Mouse (Mus musculus) lung, embryonic 16.5 days (tissue): ENCODE data around the gene Pxmp2. TPM values are rescaled to one million over a fixed set of nuclear protein-coding genes. Genes with fewer than 3 reads are reported as not detected.
A peak's percentile ranks its signal among the peaks of the same experiment; 100 is the strongest.

Source experiments
- ATAC-seq: fragments of 200-750 bp; cut with Nextera tagmentation; 2 replicates; pipeline ENCODE4 v1.8.0; 2017; ENCODE audit warnings: low read depth, mild to moderate bottlenecking, moderate library complexity
- H3K27ac ChIP-seq: fragments of 300-500 bp; sonication (generic); 2 replicates; pipeline ENCODE4 v1.5.1; 2014; ENCODE audit warnings: mild to moderate bottlenecking, control low read depth, low read length
- H3K27me3 ChIP-seq: fragments of 300-500 bp; sonication (generic); 2 replicates; pipeline ENCODE4 v1.6.1; 2014; ENCODE audit warnings: low read depth, low read length, mixed read lengths; ENCODE audit not compliant: control insufficient read depth, insufficient read depth
- H3K36me3 ChIP-seq: fragments of 300-500 bp; sonication (generic); 2 replicates; pipeline ENCODE4 v1.6.1; 2014; ENCODE audit warnings: low read length; ENCODE audit not compliant: control insufficient read depth, insufficient read depth
- H3K4me1 ChIP-seq: fragments of 300-500 bp; sonication (generic); replicated peaks from 2 replicates; pipeline ENCODE4 v1.6.1; 2014; ENCODE audit warnings: low read length, mixed read lengths; ENCODE audit not compliant: control insufficient read depth, insufficient read depth
- H3K4me2 ChIP-seq: fragments of 300-500 bp; sonication (generic); 2 replicates; pipeline ENCODE4 v1.6.1; 2014; ENCODE audit warnings: low read depth, low read length, control low read depth
- H3K4me3 ChIP-seq: fragments of 300-500 bp; sonication (generic); 2 replicates; pipeline ENCODE4 v1.5.1; 2014; ENCODE audit warnings: mild to moderate bottlenecking, low read length, control low read depth
- H3K9ac ChIP-seq: fragments of 300-500 bp; sonication (generic); 2 replicates; pipeline ENCODE4 v1.6.1; 2014; ENCODE audit warnings: low read length, control low read depth
- H3K9me3 ChIP-seq: fragments of 300-500 bp; sonication (generic); 2 replicates; pipeline ENCODE4 v1.6.1; 2016; ENCODE audit warnings: low read length; ENCODE audit not compliant: control insufficient read depth
- WGBS: fragments of 180-500 bp; shearing (Covaris S2); extraction: QIAGEN DNeasy Blood & Tissue Kit; methylation state at CpG from one replicate; pipeline ENCODE4 v1.1.7; 2014; 5-methylcytosine and 5-hydroxymethylcytosine counted together
- polyA plus RNA-seq: library from polyadenylated mRNA; unstranded; fragments of >200 nt; fragmentation: Nextera tagmentation; extraction: Ambion mirVana; gene quantifications from 2 replicates; pipeline ENCODE4 v1.2.1, GENCODE M21; 2015

Gene Pxmp2
- polyA plus RNA-seq, 1 experiment from 2014 or later: 12.0 TPM

DNA sequence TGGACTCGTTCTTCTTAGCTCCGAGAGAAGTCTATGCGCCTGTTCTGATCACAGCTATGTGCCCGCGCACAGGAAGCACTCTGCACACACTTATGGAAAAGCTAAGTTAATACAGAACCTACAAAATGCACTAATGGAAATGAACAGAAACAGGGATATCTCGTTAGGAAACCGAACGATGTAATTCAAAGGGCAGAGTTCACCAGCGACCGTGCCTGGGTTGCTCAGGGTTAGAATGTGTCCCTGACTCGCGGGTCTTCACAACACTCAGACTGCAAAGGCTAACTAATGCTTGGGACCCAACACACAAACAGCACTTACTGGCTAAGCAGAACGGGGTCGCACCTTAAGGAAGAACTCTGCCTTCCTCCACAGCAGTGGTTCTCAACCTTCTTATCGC is 830 bp downstream of the Pxmp2 start:
- Histone ChIP-seq H3K36me3 (peaks cover 2% of the 10 kb centered on the region; the same call in 1 of the 2 replicates), H3K4me3 (peak overlapping the region; percentile 81), H3K9me3 (no peaks in the 10 kb centered on the region), H3K4me1 (peaks cover 4% of the 10 kb centered on the region; the same call in 1 of the 2 replicates), H3K27ac (no peak overlapping the region), H3K4me2 (peak overlapping the region; percentile 98), H3K9ac (0 out of 2 replicates have a peak overlapping the region, but pooled peaks have one; percentile 40), H3K27me3 (no peaks in the 10 kb centered on the region; the same call in 1 of the 2 replicates)
- 3% methylated on average over 15 of the region's 15 CpGs for WGBS
- no peak for ATAC-seq

GRCm38 (mm10) chr5:110284536-110284935 is 1.4 kb downstream of the Pxmp2 start:
- H3K4me3 ChIP-seq: peak overlapping the region; percentile 81; the same call in 1 of the 2 replicates
- no peak overlapping the region for H3K9ac ChIP-seq
- peak overlapping the region; percentile 98 for H3K4me2 ChIP-seq
- no peaks in the 10 kb centered on the region; the same call in 1 of the 2 replicates for H3K27me3 ChIP-seq
- 10% methylated on average over 4 of the region's 4 CpGs for WGBS
- ATAC-seq: no peak
- H3K4me1 ChIP-seq: peaks cover 4% of the 10 kb centered on the region; the same call in 1 of the 2 replicates
- H3K9me3 ChIP-seq: no peaks in the 10 kb centered on the region
- H3K27ac ChIP-seq: no peak overlapping the region
- peaks cover 2% of the 10 kb centered on the region; the same call in 1 of the 2 replicates for H3K36me3 ChIP-seq

DNA sequence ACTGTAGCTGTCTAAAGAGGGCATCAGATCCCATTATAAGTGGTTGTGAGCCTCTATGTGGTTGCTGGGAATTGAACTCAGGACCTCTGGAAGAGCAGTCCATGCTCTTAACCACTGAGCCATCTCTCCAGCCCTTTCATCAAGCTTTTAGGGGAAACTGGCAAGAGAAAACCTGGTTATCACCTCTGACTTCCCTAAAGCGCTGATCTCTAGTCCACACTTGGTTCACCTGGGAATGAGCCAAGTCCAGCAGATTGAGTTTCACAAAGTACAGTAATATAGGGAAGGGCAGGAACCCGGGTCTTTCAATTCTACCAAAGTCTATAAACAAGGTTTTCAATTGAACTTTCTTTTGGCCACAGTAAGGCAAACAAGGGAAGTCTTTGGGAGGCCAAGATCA is 4.0 kb downstream of the Pxmp2 start:
- H3K9ac ChIP-seq: no peak overlapping the region
- H3K4me3 ChIP-seq: no peak overlapping the region
- no peak for ATAC-seq
- H3K4me1 ChIP-seq: no peaks in the 10 kb centered on the region
- H3K27ac ChIP-seq: no peak overlapping the region
- H3K4me2 ChIP-seq: no peak overlapping the region
- 80% methylated on average over 2 of the region's 2 CpGs for WGBS
- no peaks in the 10 kb centered on the region for H3K9me3 ChIP-seq
- no peaks in the 10 kb centered on the region for H3K36me3 ChIP-seq
- H3K27me3 ChIP-seq: no peaks in the 10 kb centered on the region; the same call in 1 of the 2 replicates

- Histone ChIP-seq H3K9me3 (no peaks in the 10 kb centered on the region), H3K4me2 (no peak overlapping the region), H3K27me3 (no peaks in the 10 kb centered on the region), H3K4me3 (no peak overlapping the region), H3K27ac (no peak overlapping the region), H3K36me3 (no peaks in the 10 kb centered on the region), H3K9ac (no peak overlapping the region), H3K4me1 (no peaks in the 10 kb centered on the region)
- WGBS: 87% methylated on average over 1 of the region's 1 CpGs
- no peak for ATAC-seq
Observed at GRCm38 (mm10) chr5:110276910-110277309, 9.1 kb downstream of the Pxmp2 start.

DNA sequence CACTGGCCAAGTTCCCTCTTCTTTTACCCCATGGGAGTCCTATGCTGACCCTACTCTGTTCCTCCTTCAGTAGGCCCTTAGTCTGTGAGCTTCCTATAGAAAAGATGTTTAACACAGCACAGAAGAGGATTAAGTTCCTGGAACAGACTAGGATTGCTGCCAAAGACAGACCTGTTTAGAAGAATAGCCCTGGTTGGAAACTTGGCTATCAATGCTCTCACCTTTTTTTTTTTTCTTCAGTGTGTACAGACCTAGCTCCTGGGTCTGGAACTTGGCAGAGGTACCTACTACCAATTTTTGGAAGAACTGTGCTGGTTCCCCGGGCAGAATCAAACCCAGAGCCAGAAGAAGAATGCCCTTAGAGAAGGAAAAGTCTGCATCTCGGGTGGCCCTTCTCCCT is 9.6 kb downstream of the Pxmp2 start:
- Histone ChIP-seq H3K27ac (no peak overlapping the region), H3K9ac (no peak overlapping the region), H3K9me3 (no peaks in the 10 kb centered on the region), H3K27me3 (no peaks in the 10 kb centered on the region), H3K4me2 (no peak overlapping the region), H3K36me3 (no peaks in the 10 kb centered on the region), H3K4me3 (no peak overlapping the region), H3K4me1 (no peaks in the 10 kb centered on the region)
- WGBS: 69% methylated on average over 2 of the region's 2 CpGs
- no peak for ATAC-seq

GRCm38 (mm10) chr5:110274846-110275245 is 11.1 kb downstream of the Pxmp2 start:
- H3K4me3 ChIP-seq: no peak overlapping the region
- no peak overlapping the region for H3K27ac ChIP-seq
- H3K36me3 ChIP-seq: no peaks in the 10 kb centered on the region
- no peak overlapping the region for H3K4me2 ChIP-seq
- no peak for ATAC-seq
- WGBS: 56% methylated on average over 2 of the region's 2 CpGs
- no peaks in the 10 kb centered on the region for H3K27me3 ChIP-seq
- H3K9me3 ChIP-seq: no peaks in the 10 kb centered on the region
- H3K4me1 ChIP-seq: no peaks in the 10 kb centered on the region
- no peak overlapping the region for H3K9ac ChIP-seq

DNA sequence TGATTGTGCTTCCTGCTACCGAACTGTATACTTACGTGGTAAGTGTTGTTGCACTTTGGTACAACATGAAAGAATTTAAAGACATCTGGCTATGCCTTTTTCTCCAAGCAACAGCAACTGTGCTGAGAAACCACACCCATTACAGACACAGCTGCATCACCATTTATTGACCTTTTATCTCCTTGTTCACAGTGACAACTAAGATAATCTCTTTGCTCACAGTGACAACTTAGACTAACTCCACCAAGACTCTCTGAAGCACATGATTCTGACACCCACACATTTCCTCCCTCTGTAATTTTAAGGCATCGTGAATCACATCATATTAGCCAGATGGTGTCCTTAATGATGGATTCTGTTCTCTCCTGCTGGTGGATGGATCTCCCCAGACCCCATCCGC is 11.8 kb downstream of the Pxmp2 start:
- H3K27me3 ChIP-seq: no peaks in the 10 kb centered on the region
- no peak overlapping the region for H3K4me2 ChIP-seq
- no peaks in the 10 kb centered on the region for H3K36me3 ChIP-seq
- ATAC-seq: no peak
- no peaks in the 10 kb centered on the region for H3K4me1 ChIP-seq
- no peak overlapping the region for H3K4me3 ChIP-seq
- no peak overlapping the region for H3K27ac ChIP-seq
- no peak overlapping the region for H3K9ac ChIP-seq
- WGBS: 70% methylated on average over 4 of the region's 4 CpGs
- no peaks in the 10 kb centered on the region for H3K9me3 ChIP-seq

DNA sequence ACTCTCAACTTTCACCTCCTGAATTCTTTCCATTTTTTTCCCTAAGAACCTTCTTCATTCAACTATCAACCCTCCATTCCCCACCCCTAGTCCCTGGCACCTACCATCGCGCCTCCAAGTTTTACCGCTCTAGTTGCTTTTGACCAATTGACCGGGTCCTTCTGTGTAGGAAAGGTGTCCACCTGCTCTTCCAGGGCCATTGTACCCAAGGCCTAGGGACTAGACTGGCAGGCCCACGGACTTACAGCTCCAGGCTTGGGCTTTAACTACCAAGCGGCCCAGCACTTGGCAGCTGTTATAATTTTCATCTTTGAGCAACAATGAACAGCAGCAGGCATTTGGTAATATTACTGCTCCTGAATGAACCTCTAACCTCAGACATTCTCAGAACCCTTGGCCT is 15.7 kb downstream of the Pxmp2 start:
- Histone ChIP-seq H3K4me3 (no peak overlapping the region), H3K4me2 (no peak overlapping the region), H3K36me3 (peaks cover 4% of the 10 kb centered on the region), H3K27me3 (no peaks in the 10 kb centered on the region), H3K27ac (no peak overlapping the region), H3K9me3 (no peaks in the 10 kb centered on the region), H3K4me1 (peaks cover 6% of the 10 kb centered on the region), H3K9ac (no peak overlapping the region)
- no peak for ATAC-seq
- 90% methylated on average over 6 of the region's 6 CpGs for WGBS

- H3K27ac ChIP-seq: 0 out of 2 replicates have a peak within 1 kb of the TSS, but pooled peaks have one; percentile 27
- H3K9ac ChIP-seq: peak within 1 kb of the TSS; percentile 93
- peak within 1 kb of the TSS; percentile 75 for H3K4me3 ChIP-seq
Observed at GRCm38 (mm10) chr5:110269141-110270101, 16.6 kb downstream of the Pxmp2 start, which contains the start of gene Pgam5. Gene Pgam5 (minus strand): TSS chr5:110269913.

More at GRCm38 (mm10) chr5:110269141-110270101, 16.6 kb downstream of the Pxmp2 start, which contains the start of gene Pgam5:
- Histone ChIP-seq H3K4me2 (peak within 1 kb of the TSS; percentile 82), H3K27me3 (no peaks in the 10 kb centered on the region), H3K9me3 (no peaks in the 10 kb centered on the region), H3K36me3 (peaks cover 12% of the 10 kb centered on the region), H3K4me1 (peaks cover 6% of the 10 kb centered on the region)
- under 1% methylated on average over 62 of the region's 66 CpGs for WGBS
- peak; percentile 91 for ATAC-seq
